Mouse (Mus musculus) right cerebral cortex, postnatal 10 days (tissue): ENCODE data around the gene Styx.

ENCODE experiments used
- DNase-seq, 2 experiments: peaks; one replicate each; pipeline ENCODE4 v3.0.0; 2021; ENCODE audit warnings: low spot score in 2 of 2

Styx gene

GRCm38 (mm10) chr14:45350931-45351859, at the start of gene Styx:
Gene Styx (plus strand): TSS chr14:45351093.
- DNase-seq = peak; percentile 95 to 96

- DNase-seq = no peak
Measured at GRCm38 (mm10) chr14:45303939-45304338, 47.0 kb upstream of the Styx start.

GRCm38 (mm10) chr14:45304389-45304788, 46.5 kb upstream of the Styx start:
- DNase-seq = no peak

- no peak for DNase-seq
Measured at GRCm38 (mm10) chr14:45305852-45306251, 45.0 kb upstream of the Styx start.

- DNase-seq = no peak
Measured at GRCm38 (mm10) chr14:45307630-45308328, 43.1 kb upstream of the Styx start.

- DNase-seq = peak in 1 of 2 experiments; percentile 58
Measured at GRCm38 (mm10) chr14:45309646-45310045, 41.2 kb upstream of the Styx start.

GRCm38 (mm10) chr14:45310101-45310500, 40.8 kb upstream of the Styx start:
- no peak for DNase-seq

- no peak for DNase-seq
Measured at GRCm38 (mm10) chr14:45316927-45317326, 34.0 kb upstream of the Styx start.

GRCm38 (mm10) chr14:45317921-45318411, 32.9 kb upstream of the Styx start:
- DNase-seq = peak; percentile 32 to 63

GRCm38 (mm10) chr14:45318426-45319236, 32.3 kb upstream of the Styx start, which contains the start of gene Ero1l:
Gene Ero1l (minus strand): TSS chr14:45318771.
- DNase-seq = peak; percentile 87 to 89

- DNase-seq = no peak
Measured at GRCm38 (mm10) chr14:45319237-45319610, 31.7 kb upstream of the Styx start.

- no peak for DNase-seq
Measured at GRCm38 (mm10) chr14:45320111-45320510, 30.8 kb upstream of the Styx start.

- DNase-seq = no peak
Measured at GRCm38 (mm10) chr14:45321067-45321466, 29.8 kb upstream of the Styx start.

GRCm38 (mm10) chr14:45321622-45322021, 29.3 kb upstream of the Styx start:
- no peak for DNase-seq

GRCm38 (mm10) chr14:45322450-45322849, 28.4 kb upstream of the Styx start:
- no peak for DNase-seq

GRCm38 (mm10) chr14:45323320-45323719, 27.6 kb upstream of the Styx start:
- no peak for DNase-seq

- DNase-seq = peak; percentile 34 to 47
Measured at GRCm38 (mm10) chr14:45325471-45325870, 25.4 kb upstream of the Styx start.

- no peak for DNase-seq
Measured at GRCm38 (mm10) chr14:45328072-45328713, 22.7 kb upstream of the Styx start.

- DNase-seq = no peak
Measured at GRCm38 (mm10) chr14:45329018-45329588, 21.8 kb upstream of the Styx start.

GRCm38 (mm10) chr14:45329589-45330181, 21.2 kb upstream of the Styx start, which contains the start of gene Psmc6:
Gene Psmc6 (plus strand): TSS chr14:45329788.
- peak; percentile 95 to 96 for DNase-seq
